Mouse (Mus musculus): Measurements from ENCODE around the gene Gm21788. TPM values are rescaled to one million over a fixed set of nuclear protein-coding genes. Genes with fewer than 3 reads are reported as not detected.
"Not testable (repeated sequence)": the region's sequence is repeated elsewhere in the genome, so short reads cannot be mapped to it uniquely, and the experiment has no call there.

Gm21788 gene
- polyA plus RNA-seq (2015; fragmentation: Nextera tagmentation; extraction: Ambion mirVana), result not detected in 2 replicates

DNA sequence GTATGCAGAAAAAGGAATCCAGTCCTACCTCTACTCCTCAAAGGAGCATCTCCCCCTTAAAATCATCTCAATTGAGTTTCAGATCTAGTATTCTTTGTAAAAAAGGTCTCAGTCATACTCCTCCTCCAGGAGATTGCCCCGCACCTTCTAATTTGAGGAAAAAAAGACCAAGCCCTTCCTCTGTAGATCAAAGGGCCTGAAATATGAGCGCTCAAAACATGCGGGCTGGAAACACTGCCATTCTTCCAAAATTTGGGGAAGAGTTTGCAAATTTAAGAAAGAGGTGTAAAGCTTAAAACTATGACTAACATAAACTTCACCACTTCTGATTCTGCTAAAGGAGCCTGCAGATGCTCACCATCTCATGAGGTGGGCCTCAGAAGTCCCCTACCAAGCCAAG lies at the start of gene Gm21788:
Gene Gm21788, plus strand, starts transcription at position 301 of the 400 bp plus-strand sequence.
- not testable (repeated sequence) for H3K4me2 ChIP-seq (replicated peaks); H3K36me3 ChIP-seq; H3K27ac ChIP-seq; H3K27me3 ChIP-seq; H3K9ac ChIP-seq (replicated peaks); H3K4me3 ChIP-seq (replicated peaks); H3K9me3 ChIP-seq; ATAC-seq; H3K4me1 ChIP-seq (replicated peaks)
- no CpG with 5 or more reads among the region's 3 CpGs for WGBS

Other genes with a start within 250 kb of the Gm21788 start
- gene Gm21244, start 235.7 kb upstream of the Gm21788 start, polyA plus RNA-seq (2015; fragmentation: Nextera tagmentation; extraction: Ambion mirVana), result not detected in 2 replicates
- not detected in 2 replicates for gene Gm28998, start 151.2 kb upstream of the Gm21788 start, polyA plus RNA-seq (2015; fragmentation: Nextera tagmentation; extraction: Ambion mirVana)
- not detected in 2 replicates for gene Gm20826, start 233.5 kb downstream of the Gm21788 start, polyA plus RNA-seq (2015; fragmentation: Nextera tagmentation; extraction: Ambion mirVana)

All from midbrain, embryonic 13.5 days (tissue).